Mouse (Mus musculus) brain, embryonic 14.5 days (tissue): ENCODE results near the gene Fxyd7.

Source experiments
- CTCF ChIP-seq: fragments of 200-500 bp; IDR thresholded peaks from 2 replicates; pipeline ENCODE4 v1.5.1; 2012; ENCODE audit warnings: inconsistent platforms, mild to moderate bottlenecking, moderate library complexity, borderline replicate concordance; ENCODE audit not compliant: insufficient read depth, insufficient read length; ENCODE audit errors: extremely low read depth
- POLR2A ChIP-seq: fragments of 200-500 bp; IDR thresholded peaks from 2 replicates; pipeline ENCODE4 v1.6.1; 2012; ENCODE audit warnings: mild to moderate bottlenecking, inconsistent platforms, borderline replicate concordance; ENCODE audit not compliant: poor library complexity, insufficient read depth, insufficient read length, severe bottlenecking; ENCODE audit errors: extremely low read depth

DNA sequence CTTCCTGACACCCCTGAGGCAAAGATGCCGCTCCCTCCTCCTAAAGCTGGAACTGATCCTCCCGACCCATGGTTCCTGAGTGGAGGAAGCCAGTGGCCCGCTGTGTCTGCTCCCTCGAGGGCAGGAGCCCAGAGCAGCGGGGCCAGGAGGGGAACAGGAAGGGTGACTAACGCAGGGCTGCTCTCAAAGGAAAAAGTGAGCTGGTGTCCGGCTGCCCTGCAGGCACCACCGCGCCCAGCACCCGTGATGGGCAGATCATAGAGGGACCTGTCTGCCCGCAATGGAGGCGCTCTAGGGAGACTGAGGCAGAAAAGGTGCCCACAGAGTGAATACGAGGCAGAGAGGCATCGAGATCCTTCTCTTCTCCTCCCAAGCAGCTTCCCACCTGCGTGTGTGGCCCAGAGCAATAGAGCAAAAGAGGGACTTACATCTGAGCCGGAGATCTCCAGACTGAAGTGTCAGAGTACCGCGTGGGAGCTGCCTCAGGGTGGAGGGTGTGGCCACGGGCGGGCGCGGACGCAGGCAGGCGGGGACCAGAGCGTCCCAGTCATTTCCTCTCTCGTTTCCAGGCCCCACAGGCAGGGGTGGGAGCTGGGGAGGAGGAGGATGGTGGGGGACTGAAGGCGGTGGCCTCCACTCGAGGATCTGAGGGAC, 9.5 kb downstream of the Fxyd7 start:
- no peak for TF ChIP-seq POLR2A
- no peak for TF ChIP-seq CTCF
